Mouse (Mus musculus): Measurements from ENCODE around the gene Actr2. TPM values are rescaled to one million over a fixed set of nuclear protein-coding genes. Genes with fewer than 3 reads are reported as not detected.
A peak's percentile ranks its signal among the peaks of the same experiment; 100 is the strongest.

Gene Actr2
- total RNA-seq, 2 experiments from 2014 or later = 72.9 to 79.1 TPM

GRCm38 (mm10) chr11:20027719-20028118 is 85.0 kb downstream of the Actr2 start:
- no peak for DNase-seq (ENCODE audit: low spot score)
- intact Hi-C loops (cut with DNase I) = loop anchor here (2.0 kb wide), 1 partner anchor 55 kb away; no protein-coding TSS in a partner anchor

- intact Hi-C loops (cut with DNase I) = loop anchor here (2.0 kb wide), 1 partner anchor 53 kb away; no protein-coding TSS in a partner anchor
- peak; percentile 16 for DNase-seq (ENCODE audit: low spot score)
Observed at GRCm38 (mm10) chr11:20025899-20026298, 86.8 kb downstream of the Actr2 start.

GRCm38 (mm10) chr11:20022911-20023482 is 89.7 kb downstream of the Actr2 start:
- no peak for DNase-seq (ENCODE audit: low spot score)
- intact Hi-C loops (cut with DNase I) = no loop called here

- no peak for DNase-seq (ENCODE audit: low spot score)
- intact Hi-C loops (cut with DNase I) = no loop called here
Observed at GRCm38 (mm10) chr11:20022462-20022861, 90.3 kb downstream of the Actr2 start.

- intact Hi-C loops (cut with DNase I) = no loop called here
- DNase-seq (ENCODE audit: low spot score) = no peak
Observed at GRCm38 (mm10) chr11:20020720-20021119, 92.0 kb downstream of the Actr2 start.

GRCm38 (mm10) chr11:20018905-20019304 is 93.8 kb downstream of the Actr2 start:
- intact Hi-C loops (cut with DNase I) = no loop called here
- DNase-seq (ENCODE audit: low spot score) = no peak

GRCm38 (mm10) chr11:20017937-20018336 is 94.8 kb downstream of the Actr2 start:
- intact Hi-C loops (cut with DNase I) = no loop called here
- DNase-seq (ENCODE audit: low spot score) = no peak

GRCm38 (mm10) chr11:20013366-20013765 is 99.3 kb downstream of the Actr2 start:
- intact Hi-C loops (cut with DNase I) = no loop called here
- no peak for DNase-seq (ENCODE audit: low spot score)

Other genes starting within 250 kb of the Actr2 start
- 10 to 100 TPM; 20.5 to 28.4 TPM for gene Spred2, start 188.5 kb downstream of the Actr2 start, total RNA-seq (2021)
- 100 to 1,000 TPM; 118 to 135 TPM for gene Rab1a, start 88.5 kb upstream of the Actr2 start, total RNA-seq (2021)
- gene Cep68, start 136.5 kb upstream of the Actr2 start, total RNA-seq (2021) = 10 to 100 TPM; 44.9 to 52.1 TPM
- 1 to 10 TPM; 1.7 TPM for gene Slc1a4, start 219.8 kb upstream of the Actr2 start, total RNA-seq (2021)

Measured in heart, postnatal 25 days (tissue).